ENCODE assay signal across 15 mouse cellular contexts in genomic region chr11:6522782-6523525, GRCm38 (mm10). TPM values are rescaled to one million over a fixed set of nuclear protein-coding genes. Genes with fewer than 3 reads are reported as not detected.
DNase-seq lines count a peak whose midpoint lies in the region; ATAC-seq and TF ChIP-seq lines count a peak whose summit lies in the region.
"Had no signal": no experiment of that assay in that cellular context is flagged by ENCODE, and none has a peak within 500 bp of the region (broad histone marks: within the 10 kb centered on the region; RNA-seq: fewer than 3 reads in every experiment).

No protein-coding gene starts in this region.

- no peak overlapping the region for H3K4me2 ChIP-seq in lung, postnatal 0 days (replicated peaks; ENCODE audit: low read depth, low read length)
- H3K4me2 ChIP-seq in CH12.LX (ENCODE audit: insufficient read depth, low read depth, poor library complexity, severe bottlenecking): peak overlapping the region; percentile 52
- no peak overlapping the region for H3K4me2 ChIP-seq in liver, embryonic 15.5 days
- H3K4me2 ChIP-seq in hindbrain, embryonic 16.5 days (ENCODE audit: low read length): no peak overlapping the region
- H3K4me2 ChIP-seq: limb, embryonic 13.5 days had no signal

- no peak for TF ChIP-seq CTCF in lung, postnatal 0 days (IDR thresholded peaks at IDR 0.05)
- TF ChIP-seq CTCF in CH12.LX (conservative IDR thresholded peaks at IDR 0.05 in 1 of 2, IDR thresholded peaks at IDR 0.05 in 1 of 2; ENCODE audit: low read depth in 2 of 2, low read length in 2 of 2): 0 out of 4 replicates have a peak, but pooled peaks of 1 of the 2 experiments have one; percentile 9

- in situ Hi-C loops in CH12.LX (cut with MboI; ENCODE audit: low pct_ligation_motif_present, low pct_unique_long_range_greater_than_20kb, low sequenced_read_pairs): no loop called here

- no peak for ATAC-seq in lung, postnatal 0 days
- no peak for ATAC-seq in liver, embryonic 15.5 days (ENCODE audit: insufficient read depth)
- ATAC-seq in hindbrain, embryonic 16.5 days: no peak
- ATAC-seq: intestine, embryonic 16.5 days had no signal

- no peak overlapping the region for H3K9ac ChIP-seq in lung, postnatal 0 days (replicated peaks; ENCODE audit: low read depth)
- no peak overlapping the region; the same call in 1 of the 2 replicates for H3K9ac ChIP-seq in CH12.LX (ENCODE audit: insufficient read depth, low read depth)
- no peak overlapping the region for H3K9ac ChIP-seq in liver, embryonic 15.5 days
- no peak overlapping the region for H3K9ac ChIP-seq in hindbrain, embryonic 16.5 days (ENCODE audit: low read depth, low read length)
- H3K9ac ChIP-seq: limb, embryonic 13.5 days had no signal

- WGBS in lung, postnatal 0 days: 63% methylated on average over 9 of the region's 9 CpGs
- WGBS in liver, embryonic 15.5 days (ENCODE audit: insufficient replicate concordance): 51% methylated on average over 9 of the region's 9 CpGs
- WGBS in limb, embryonic 10.5 days: 74% methylated on average over 9 of the region's 9 CpGs
- 77% methylated on average over 9 of the region's 9 CpGs for WGBS in hindbrain, embryonic 16.5 days

- no peak for TF ChIP-seq EP300 in lung, postnatal 0 days (IDR thresholded peaks at IDR 0.05)
- peak; percentile 93 for TF ChIP-seq EP300 in CH12.LX (IDR thresholded peaks at IDR 0.05; ENCODE audit: low read length)

- H3K27ac ChIP-seq in lung, postnatal 0 days (ENCODE audit: low read length): no peak overlapping the region
- H3K27ac ChIP-seq in CH12.LX (ENCODE audit: insufficient read depth, low read depth): peak overlapping the region; percentile 95
- H3K27ac ChIP-seq in liver, embryonic 15.5 days (replicated peaks): 0 out of 2 replicates have a peak overlapping the region, but pooled peaks have one; percentile 25
- no peak overlapping the region for H3K27ac ChIP-seq in limb, embryonic 10.5 days
- H3K27ac ChIP-seq in hindbrain, embryonic 16.5 days (ENCODE audit: low read depth, low read length): no peak overlapping the region
- H3K27ac ChIP-seq: limb, embryonic 13.5 days had no signal

- peaks cover 5% of the 10 kb centered on the region; the same call in 1 of the 2 replicates for H3K4me1 ChIP-seq in lung, postnatal 0 days (ENCODE audit: insufficient read depth, low read depth, low read length)
- peaks cover 25 to 57% of the 10 kb centered on the region in 2 experiments for H3K4me1 ChIP-seq in CH12.LX (ENCODE audit: control insufficient read depth in 1 of 2, insufficient read depth in 2 of 2)
- H3K4me1 ChIP-seq in liver, embryonic 15.5 days (replicated peaks): peaks cover 29% of the 10 kb centered on the region
- peaks cover 3% of the 10 kb centered on the region; the same call in 1 of the 2 replicates for H3K4me1 ChIP-seq in limb, embryonic 10.5 days
- peaks cover 8% of the 10 kb centered on the region for H3K4me1 ChIP-seq in hindbrain, embryonic 16.5 days (ENCODE audit: control insufficient read depth, insufficient read depth, low read depth, low read length)

- H3K27me3 ChIP-seq in lung, postnatal 0 days (replicated peaks; ENCODE audit: insufficient read depth, low read length): no peaks in the 10 kb centered on the region
- H3K27me3 ChIP-seq in CH12.LX (replicated peaks): no peaks in the 10 kb centered on the region
- no peaks in the 10 kb centered on the region for H3K27me3 ChIP-seq in liver, embryonic 15.5 days
- no peaks in the 10 kb centered on the region for H3K27me3 ChIP-seq in limb, embryonic 10.5 days (ENCODE audit: low read depth, poor library complexity, severe bottlenecking)
- no peaks in the 10 kb centered on the region for H3K27me3 ChIP-seq in hindbrain, embryonic 16.5 days (replicated peaks; ENCODE audit: control insufficient read depth, insufficient read depth, low read length)
- H3K27me3 ChIP-seq: limb, embryonic 13.5 days had no signal

- H3K36me3 ChIP-seq in lung, postnatal 0 days (ENCODE audit: insufficient read depth, low read length): peaks cover 8% of the 10 kb centered on the region
- H3K36me3 ChIP-seq in CH12.LX (replicated peaks in 1 of 2; ENCODE audit: control insufficient read depth in 1 of 2, insufficient read depth in 1 of 2, low read length in 1 of 2): peaks cover 36 to 48% of the 10 kb centered on the region in 2 experiments
- peaks cover 30% of the 10 kb centered on the region for H3K36me3 ChIP-seq in liver, embryonic 15.5 days (replicated peaks)
- peaks cover 37% of the 10 kb centered on the region for H3K36me3 ChIP-seq in limb, embryonic 10.5 days
- peaks cover 15% of the 10 kb centered on the region for H3K36me3 ChIP-seq in hindbrain, embryonic 16.5 days (ENCODE audit: control insufficient read depth, insufficient read depth, low read length)

- no peak; the same call in 1 of the 2 replicates for TF ChIP-seq POLR2A in CH12.LX (IDR thresholded peaks at IDR 0.05; ENCODE audit: low read depth, low read length)

- no peak overlapping the region for H3K4me3 ChIP-seq in lung, postnatal 0 days (ENCODE audit: low read depth, low read length)
- H3K4me3 ChIP-seq in CH12.LX (replicated peaks in 1 of 3; ENCODE audit: low read depth in 2 of 3, low read length in 2 of 3, poor library complexity in 1 of 3): no peak overlapping the region
- H3K4me3 ChIP-seq in liver, embryonic 15.5 days (replicated peaks): no peak overlapping the region
- no peak overlapping the region for H3K4me3 ChIP-seq in limb, embryonic 10.5 days
- no peak overlapping the region for H3K4me3 ChIP-seq in hindbrain, embryonic 16.5 days (ENCODE audit: low read length)
- H3K4me3 ChIP-seq: erythroblast, embryonic 14.5 days; limb, embryonic 13.5 days had no signal

- peak; percentile 10 for TF ChIP-seq RAD21 in CH12.LX (IDR thresholded peaks at IDR 0.05; ENCODE audit: low read depth, low read length)

- peak; percentile 43 for DNase-seq in lung, postnatal 36 days
- no peak for DNase-seq in lung, postnatal 0 days (ENCODE audit: low spot score)
- peak; percentile 99 for DNase-seq in CH12.LX (ENCODE audit: extremely low read depth)
- peak; percentile 72 to 78 for DNase-seq in spleen, postnatal 36 days (ENCODE audit: low spot score in 2 of 2)
- DNase-seq in limb, embryonic 10.5 days (ENCODE audit: low spot score): no peak
- DNase-seq in left cerebral cortex, adult 18-20 months (ENCODE audit: low spot score in 2 of 2): no peak
- DNase-seq: cerebellum, adult 11-12 months; embryo, embryonic 11 days; kidney, postnatal 14 days; lung, postnatal 14 days had no signal

- dilution Hi-C loops in CH12.LX (cut with MboI; ENCODE audit: extremely low pct_ligation_motif_present, extremely low pct_unique_long_range_greater_than_20kb, low sequenced_read_pairs): no loop called here

- H3K79me2 ChIP-seq in CH12.LX (replicated peaks; ENCODE audit: control insufficient read depth, extremely low read depth, insufficient read depth, poor library complexity, severe bottlenecking): peaks cover 48% of the 10 kb centered on the region

- no peaks in the 10 kb centered on the region for H3K9me3 ChIP-seq in lung, postnatal 0 days (ENCODE audit: low read length)
- peaks cover 2% of the 10 kb centered on the region for H3K9me3 ChIP-seq in CH12.LX (replicated peaks; ENCODE audit: low read length)
- no peaks in the 10 kb centered on the region for H3K9me3 ChIP-seq in liver, embryonic 15.5 days (replicated peaks)
- H3K9me3 ChIP-seq in limb, embryonic 10.5 days (replicated peaks): no peaks in the 10 kb centered on the region
- H3K9me3 ChIP-seq in hindbrain, embryonic 16.5 days (ENCODE audit: control insufficient read depth, low read length): no peaks in the 10 kb centered on the region
- H3K9me3 ChIP-seq: limb, embryonic 13.5 days had no signal

TF ChIP-seq in CH12.LX, 34 proteins besides CTCF, POLR2A, EP300 and RAD21 (continues in another document):
- no peak for TF ChIP-seq KAT2A (IDR thresholded peaks at IDR 0.05; ENCODE audit: insufficient replicate concordance, low read length)
- 0 out of 2 replicates have a peak, but pooled peaks have one; percentile 31 for TF ChIP-seq JUND (conservative IDR thresholded peaks at IDR 0.05; ENCODE audit: low read depth, low read length)
- peak; percentile 88 for TF ChIP-seq CHD2 (IDR thresholded peaks at IDR 0.05; ENCODE audit: low read length)
- TF ChIP-seq ZC3H11A (IDR thresholded peaks at IDR 0.05; ENCODE audit: low read depth, low read length): no peak
- no peak for TF ChIP-seq E2F4 (IDR thresholded peaks at IDR 0.05; ENCODE audit: insufficient replicate concordance, low read depth, low read length)
- TF ChIP-seq USF2 (conservative IDR thresholded peaks at IDR 0.05; ENCODE audit: low read depth, low read length): peak; percentile 63
- TF ChIP-seq MAX (IDR thresholded peaks at IDR 0.05; ENCODE audit: low read length): peak; percentile 93

RNA-seq across cellular contexts. Expression of gene Myo1g, which starts 2.2 kb away (rescaled TPM):
- polyA plus RNA-seq in lung, postnatal 0 days (2015; fragmentation: Nextera tagmentation; extraction: Ambion mirVana): 5.7 and 6.2 TPM in 2 replicates
- total RNA-seq in CH12.LX (2012; rRNA removed) (279 and 335 TPM in 2 replicates), CH12.LX (2014; rRNA removed) (265 and 268 TPM in 2 replicates)
- polyA plus RNA-seq in CH12.LX (2012; ENCODE audit: insufficient read length, low read depth): 279 and 284 TPM in 2 replicates
- 9.4 and 9.6 TPM in 2 replicates for polyA plus RNA-seq in liver, embryonic 15.5 days (2015; fragmentation: Nextera tagmentation; extraction: Ambion mirVana)
- polyA plus RNA-seq in limb, embryonic 10.5 days (2016; fragmentation: Nextera tagmentation; extraction: Ambion mirVana): 0.80 and 0.86 TPM in 2 replicates
- total RNA-seq in left cerebral cortex, adult 18-20 months (2021): under 1 TPM; 0.23 to 0.49 TPM
- polyA plus RNA-seq in hindbrain, embryonic 16.5 days (2015; fragmentation: Nextera tagmentation; extraction: Ambion mirVana): 0.35 and 0.40 TPM in 2 replicates

RNA-seq across cellular contexts. Expression of gene Ccm2, which starts 23.7 kb away (rescaled TPM):
- 58.7 and 62.4 TPM in 2 replicates for polyA plus RNA-seq in lung, postnatal 0 days (2015; fragmentation: Nextera tagmentation; extraction: Ambion mirVana)
- total RNA-seq in CH12.LX (2012; rRNA removed): 30.4 and 31.6 TPM in 2 replicates
- 32.7 and 32.9 TPM in 2 replicates for total RNA-seq in CH12.LX (2014; rRNA removed)
- polyA plus RNA-seq in CH12.LX (2012; ENCODE audit: insufficient read length, low read depth): 29.4 and 34.5 TPM in 2 replicates
- polyA plus RNA-seq in liver, embryonic 15.5 days (2015; fragmentation: Nextera tagmentation; extraction: Ambion mirVana): 40.1 and 43.9 TPM in 2 replicates
- 125 and 132 TPM in 2 replicates for polyA plus RNA-seq in limb, embryonic 10.5 days (2016; fragmentation: Nextera tagmentation; extraction: Ambion mirVana)
- 10 to 100 TPM; 63.5 to 67.0 TPM for total RNA-seq in left cerebral cortex, adult 18-20 months (2021)
- 98.2 and 98.7 TPM in 2 replicates for polyA plus RNA-seq in hindbrain, embryonic 16.5 days (2015; fragmentation: Nextera tagmentation; extraction: Ambion mirVana)

RNA-seq across cellular contexts. Expression of gene Purb, which starts 47.2 kb away (rescaled TPM):
- polyA plus RNA-seq in lung, postnatal 0 days (2015; fragmentation: Nextera tagmentation; extraction: Ambion mirVana): 21.4 and 25.5 TPM in 2 replicates
- total RNA-seq in CH12.LX (2012; rRNA removed): 19.3 and 29.7 TPM in 2 replicates
- 45.2 and 50.5 TPM in 2 replicates for total RNA-seq in CH12.LX (2014; rRNA removed)
- polyA plus RNA-seq in CH12.LX (2012; ENCODE audit: insufficient read length, low read depth): 35.0 and 42.4 TPM in 2 replicates
- 7.6 TPM in 2 replicates for polyA plus RNA-seq in liver, embryonic 15.5 days (2015; fragmentation: Nextera tagmentation; extraction: Ambion mirVana)
- polyA plus RNA-seq in limb, embryonic 10.5 days (2016; fragmentation: Nextera tagmentation; extraction: Ambion mirVana): 15.9 and 17.9 TPM in 2 replicates
- 100 to 1,000 TPM; 248 to 265 TPM for total RNA-seq in left cerebral cortex, adult 18-20 months (2021)
- polyA plus RNA-seq in hindbrain, embryonic 16.5 days (2015; fragmentation: Nextera tagmentation; extraction: Ambion mirVana): 11.2 and 11.5 TPM in 2 replicates

Comparison
In these comparisons a context has a peak if more than half of its experiments do, and no peak if none do; other contexts are left out.
1. DNase-seq: peak in lung, postnatal 36 days (single experiment), CH12.LX (single experiment) and spleen, postnatal 36 days (2 of 2); none in lung, postnatal 0 days (single experiment), limb, embryonic 10.5 days (single experiment) and left cerebral cortex, adult 18-20 months (0 of 2).
2. H3K27ac ChIP-seq: peak in CH12.LX (single experiment) and liver, embryonic 15.5 days (single experiment); none in lung, postnatal 0 days (single experiment), limb, embryonic 10.5 days (single experiment) and hindbrain, embryonic 16.5 days (single experiment).
3. RNA of gene Myo1g, which starts 2.2 kb away (polyA plus RNA-seq): 279 to 284 TPM in CH12.LX; 9.4 to 9.6 TPM in liver, embryonic 15.5 days, 5.7 to 6.2 TPM in lung, postnatal 0 days, 0.80 to 0.86 TPM in limb, embryonic 10.5 days and 0.35 to 0.40 TPM in hindbrain, embryonic 16.5 days; every median in the first group is over 10 times any median in the second.